Mouse (Mus musculus): Measurements from ENCODE around the gene Rem2. TPM values are rescaled to one million over a fixed set of nuclear protein-coding genes. Genes with fewer than 3 reads are reported as not detected.
A peak's percentile ranks its signal among the peaks of the same experiment; 100 is the strongest.

Rem2 gene
- polyA plus RNA-seq, 1 experiment from 2014 or later, result 6.8 TPM

GRCm38 (mm10) chr14:54503092-54503491 is 27.2 kb downstream of the Rem2 start:
- no peak for ATAC-seq (replicated peaks; ENCODE audit: low FRiP score)
- no peak overlapping the region for H3K4me2 ChIP-seq
- 83% methylated on average over 2 of the region's 2 CpGs for WGBS

DNA sequence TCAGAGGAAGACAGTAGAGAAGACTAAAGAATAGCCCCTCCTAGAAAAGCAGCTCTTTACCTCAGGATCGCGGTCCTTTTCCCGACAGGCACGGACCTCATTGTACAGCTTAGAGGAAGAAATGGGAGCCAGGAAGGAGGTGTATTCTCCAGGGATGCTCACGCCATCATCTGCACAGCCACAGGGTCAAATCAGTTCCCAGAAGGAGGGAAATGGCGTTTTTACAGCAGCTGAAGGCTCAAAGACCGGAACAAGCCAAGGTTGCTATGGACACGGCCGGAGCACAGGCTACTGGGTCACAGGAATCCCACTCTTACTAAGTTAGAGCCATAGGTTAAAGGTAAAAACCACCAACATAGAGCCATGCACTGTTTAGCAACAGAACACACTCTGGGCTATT is 33.9 kb downstream of the Rem2 start:
- Histone ChIP-seq H3K4me2 (no peak overlapping the region), H3K27ac (no peak overlapping the region), H3K4me3 (replicated peaks) (no peak overlapping the region), H3K9ac (no peak overlapping the region), H3K4me1 (no peaks in the 10 kb centered on the region), H3K36me3 (peaks cover 92% of the 10 kb centered on the region), H3K27me3 (no peaks in the 10 kb centered on the region), H3K9me3 (replicated peaks) (no peaks in the 10 kb centered on the region)
- ATAC-seq (replicated peaks; ENCODE audit: low FRiP score), result no peak
- WGBS, result 84% methylated on average over 9 of the region's 9 CpGs

More at GRCm38 (mm10) chr14:54503092-54503491, 27.2 kb downstream of the Rem2 start:
- H3K9ac ChIP-seq, result no peak overlapping the region
- H3K4me3 ChIP-seq (replicated peaks), result no peak overlapping the region
- H3K4me1 ChIP-seq, result no peaks in the 10 kb centered on the region
- peaks cover 25% of the 10 kb centered on the region for H3K36me3 ChIP-seq
- no peaks in the 10 kb centered on the region for H3K9me3 ChIP-seq (replicated peaks)
- no peaks in the 10 kb centered on the region for H3K27me3 ChIP-seq
- H3K27ac ChIP-seq, result no peak overlapping the region

DNA sequence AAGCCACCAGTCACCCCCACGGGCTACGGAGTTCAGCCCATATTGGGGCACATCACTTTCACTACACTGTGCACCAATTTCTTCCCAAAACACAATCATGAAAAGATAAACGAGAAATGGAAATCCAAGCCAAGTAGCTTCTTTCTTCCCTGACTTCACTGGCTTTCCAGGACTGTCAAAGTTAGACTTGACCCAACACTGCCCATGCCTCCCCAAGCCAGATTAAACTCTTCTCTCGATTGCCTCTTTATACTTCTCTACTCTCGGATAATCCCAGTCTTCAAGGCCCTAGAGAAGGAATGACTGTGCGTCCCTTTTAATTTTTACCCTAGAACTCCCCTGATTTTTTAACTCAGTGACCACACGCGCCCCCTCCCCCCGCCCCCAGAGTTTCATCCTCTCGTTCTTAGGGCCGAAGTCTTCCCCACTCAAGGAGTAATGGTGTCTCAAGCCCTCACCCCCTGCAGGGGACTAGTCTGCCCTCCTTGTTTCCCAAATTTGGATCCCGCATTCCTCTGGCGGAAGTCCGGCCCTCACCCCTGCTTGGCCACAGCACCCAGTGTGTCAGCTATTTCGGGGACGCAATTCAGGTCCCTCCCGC is 40.9 kb downstream of the Rem2 start:
- Histone ChIP-seq H3K27ac (peak overlapping the region; percentile 77), H3K9ac (peak overlapping the region; percentile 66), H3K4me2 (peak overlapping the region; percentile 69), H3K4me3 (replicated peaks) (peak overlapping the region; percentile 67), H3K27me3 (no peaks in the 10 kb centered on the region), H3K4me1 (peaks cover 25% of the 10 kb centered on the region), H3K36me3 (peaks cover 40% of the 10 kb centered on the region), H3K9me3 (replicated peaks) (no peaks in the 10 kb centered on the region)
- WGBS, result 3% methylated on average over 17 of the region's 17 CpGs
- peak; percentile 69 for ATAC-seq (replicated peaks; ENCODE audit: low FRiP score)

DNA sequence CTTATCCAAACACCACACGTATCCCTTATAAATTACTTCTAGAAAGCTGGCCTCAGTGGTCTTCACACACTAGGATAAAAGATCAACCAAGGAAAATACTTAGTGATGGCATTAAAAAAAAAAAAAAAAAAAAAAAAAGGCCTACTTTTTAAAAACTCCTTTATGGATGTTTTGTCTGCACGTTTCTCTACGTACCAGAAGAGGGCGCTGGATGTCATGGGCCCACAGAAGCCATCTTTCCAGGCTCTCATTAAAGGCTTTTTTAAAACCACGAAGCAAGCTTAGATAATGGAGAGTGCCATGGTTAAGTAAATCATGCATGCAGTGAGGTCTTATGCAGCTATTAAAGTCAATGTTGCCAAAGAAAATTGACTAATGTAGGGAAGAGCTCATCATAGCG is 47.7 kb downstream of the Rem2 start:
- no peak for ATAC-seq (replicated peaks; ENCODE audit: low FRiP score)
- no peak overlapping the region for H3K9ac ChIP-seq
- no peaks in the 10 kb centered on the region for H3K9me3 ChIP-seq (replicated peaks)
- no peak overlapping the region for H3K4me3 ChIP-seq (replicated peaks)
- peaks cover 19% of the 10 kb centered on the region for H3K4me1 ChIP-seq
- WGBS, result 38% methylated on average over 6 of the region's 6 CpGs
- no peak overlapping the region for H3K27ac ChIP-seq
- no peaks in the 10 kb centered on the region; the same call in 1 of the 2 replicates for H3K27me3 ChIP-seq
- no peaks in the 10 kb centered on the region for H3K36me3 ChIP-seq
- no peak overlapping the region for H3K4me2 ChIP-seq

GRCm38 (mm10) chr14:54527227-54528006 is 51.5 kb downstream of the Rem2 start:
- Histone ChIP-seq H3K36me3 (no peaks in the 10 kb centered on the region), H3K27ac (no peak overlapping the region), H3K4me2 (peak overlapping the region; percentile 68), H3K27me3 (no peaks in the 10 kb centered on the region; the same call in 1 of the 2 replicates), H3K9ac (peak overlapping the region; percentile 48), H3K4me3 (replicated peaks) (peak overlapping the region; percentile 38), H3K4me1 (peaks cover 17% of the 10 kb centered on the region), H3K9me3 (replicated peaks) (no peaks in the 10 kb centered on the region)
- peak; percentile 71 for ATAC-seq (replicated peaks; ENCODE audit: low FRiP score)
- WGBS, result 1% methylated on average over 18 of the region's 18 CpGs

GRCm38 (mm10) chr14:54528007-54528393 is 52.1 kb downstream of the Rem2 start:
- H3K9me3 ChIP-seq (replicated peaks), result no peaks in the 10 kb centered on the region
- no peaks in the 10 kb centered on the region; the same call in 1 of the 2 replicates for H3K27me3 ChIP-seq
- 0 out of 2 replicates have a peak overlapping the region, but pooled peaks have one; percentile 45 for H3K27ac ChIP-seq
- 0 out of 2 replicates have a peak, but pooled peaks have one; percentile 35 for ATAC-seq (replicated peaks; ENCODE audit: low FRiP score)
- no peaks in the 10 kb centered on the region for H3K36me3 ChIP-seq
- WGBS, result 15% methylated on average over 5 of the region's 5 CpGs
- H3K9ac ChIP-seq, result no peak overlapping the region
- H3K4me2 ChIP-seq, result peak overlapping the region; percentile 68
- H3K4me1 ChIP-seq, result peaks cover 17% of the 10 kb centered on the region
- peak overlapping the region; percentile 38; the same call in 1 of the 2 replicates for H3K4me3 ChIP-seq (replicated peaks)

DNA sequence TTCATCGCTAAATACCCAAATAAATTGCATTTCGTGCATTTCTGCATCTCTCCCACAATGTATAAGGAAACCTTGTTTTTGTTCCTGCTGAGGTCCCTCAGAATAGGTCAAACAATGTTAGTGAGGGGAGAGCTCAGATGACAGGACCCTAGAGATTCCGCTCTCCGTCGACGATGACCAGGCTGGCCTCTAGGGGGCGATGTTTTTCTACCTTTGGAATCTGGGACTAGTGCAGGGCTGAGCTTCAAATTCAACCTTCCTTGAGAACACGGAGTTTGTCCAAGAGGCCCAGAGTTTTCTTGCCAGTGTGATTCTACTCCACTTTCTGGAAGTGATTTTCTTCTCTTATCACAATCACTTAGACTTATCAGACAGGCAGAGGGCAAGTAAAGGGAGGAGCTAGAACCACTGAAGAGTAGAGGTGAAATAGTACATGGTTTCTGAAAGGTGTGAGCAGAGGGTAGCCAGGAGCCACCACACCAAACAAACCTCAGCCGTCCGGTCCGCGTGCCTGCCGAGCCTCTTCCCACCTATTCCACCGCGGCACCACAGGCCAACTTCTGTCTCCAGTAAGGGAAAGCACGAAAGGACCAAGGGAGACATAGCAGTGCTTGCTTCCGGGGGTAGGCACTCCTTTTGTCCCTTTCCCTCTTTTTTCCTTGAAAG is 52.7 kb downstream of the Rem2 start:
- WGBS, result 9% methylated on average over 17 of the region's 17 CpGs
- H3K27ac ChIP-seq, result 0 out of 2 replicates have a peak overlapping the region, but pooled peaks have one; percentile 45
- peak; percentile 84 for ATAC-seq (replicated peaks; ENCODE audit: low FRiP score)

More for the DNA sequence above, 52.7 kb downstream of the Rem2 start:
- H3K9me3 ChIP-seq (replicated peaks), result no peaks in the 10 kb centered on the region
- peak overlapping the region; percentile 68 for H3K4me2 ChIP-seq
- H3K27me3 ChIP-seq, result no peaks in the 10 kb centered on the region; the same call in 1 of the 2 replicates
- H3K9ac ChIP-seq, result no peak overlapping the region
- H3K36me3 ChIP-seq, result no peaks in the 10 kb centered on the region
- peaks cover 17% of the 10 kb centered on the region for H3K4me1 ChIP-seq
- H3K4me3 ChIP-seq (replicated peaks), result no peak overlapping the region; the same call in 1 of the 2 replicates

Other genes starting within 250 kb of the Rem2 start
- gene Dad1, start 222.0 kb upstream of the Rem2 start, polyA plus RNA-seq (2015; fragmentation: Nextera tagmentation; extraction: Ambion mirVana), result 427 and 441 TPM in 2 replicates
- gene Abhd4, start 221.9 kb upstream of the Rem2 start, polyA plus RNA-seq (2015; fragmentation: Nextera tagmentation; extraction: Ambion mirVana), result 61.3 and 67.6 TPM in 2 replicates
- 0.14 TPM in 1 of 2 replicates, not detected in the other for gene Olfr49, start 191.2 kb upstream of the Rem2 start, polyA plus RNA-seq (2015; fragmentation: Nextera tagmentation; extraction: Ambion mirVana)
- 50.9 and 61.0 TPM in 2 replicates for gene Oxa1l, start 115.3 kb upstream of the Rem2 start, polyA plus RNA-seq (2015; fragmentation: Nextera tagmentation; extraction: Ambion mirVana)
- gene Slc7a7, start 58.3 kb upstream of the Rem2 start, polyA plus RNA-seq (2015; fragmentation: Nextera tagmentation; extraction: Ambion mirVana), result 11.0 and 11.4 TPM in 2 replicates
- gene Mrpl52, start 49.2 kb upstream of the Rem2 start, polyA plus RNA-seq (2015; fragmentation: Nextera tagmentation; extraction: Ambion mirVana), result 265 and 305 TPM in 2 replicates
- 155 and 168 TPM in 2 replicates for gene Mmp14, start 44.5 kb upstream of the Rem2 start, polyA plus RNA-seq (2015; fragmentation: Nextera tagmentation; extraction: Ambion mirVana)
- 46.8 and 54.6 TPM in 2 replicates for gene Lrp10, start 12.0 kb upstream of the Rem2 start, polyA plus RNA-seq (2015; fragmentation: Nextera tagmentation; extraction: Ambion mirVana)
- gene Prmt5, start 41.4 kb downstream of the Rem2 start, polyA plus RNA-seq (2015; fragmentation: Nextera tagmentation; extraction: Ambion mirVana), result 101 and 104 TPM in 2 replicates
- gene Haus4, start 78.5 kb downstream of the Rem2 start, polyA plus RNA-seq (2015; fragmentation: Nextera tagmentation; extraction: Ambion mirVana), result 50.7 and 53.2 TPM in 2 replicates
- gene Ajuba, start 101.5 kb downstream of the Rem2 start, polyA plus RNA-seq (2015; fragmentation: Nextera tagmentation; extraction: Ambion mirVana), result 45.9 and 50.4 TPM in 2 replicates
- gene 4931414P19Rik, start 129.9 kb downstream of the Rem2 start, polyA plus RNA-seq (2015; fragmentation: Nextera tagmentation; extraction: Ambion mirVana), result 10.2 and 11.3 TPM in 2 replicates
- gene Psmb5, start 141.9 kb downstream of the Rem2 start, polyA plus RNA-seq (2015; fragmentation: Nextera tagmentation; extraction: Ambion mirVana), result 422 and 424 TPM in 2 replicates
- not detected in 2 replicates for gene Psmb11, start 145.3 kb downstream of the Rem2 start, polyA plus RNA-seq (2015; fragmentation: Nextera tagmentation; extraction: Ambion mirVana)
- gene Gm17606, start 164.9 kb downstream of the Rem2 start, polyA plus RNA-seq (2015; fragmentation: Nextera tagmentation; extraction: Ambion mirVana), result not detected in 2 replicates
- 3.1 and 4.5 TPM in 2 replicates for gene Cdh24, start 165.3 kb downstream of the Rem2 start, polyA plus RNA-seq (2015; fragmentation: Nextera tagmentation; extraction: Ambion mirVana)
- gene 1700123O20Rik, start 210.1 kb downstream of the Rem2 start, polyA plus RNA-seq (2015; fragmentation: Nextera tagmentation; extraction: Ambion mirVana), result 85.9 and 88.7 TPM in 2 replicates
- gene Acin1, start 210.8 kb downstream of the Rem2 start, polyA plus RNA-seq (2015; fragmentation: Nextera tagmentation; extraction: Ambion mirVana), result 142 and 145 TPM in 2 replicates
- 0.09 and 0.21 TPM in 2 replicates for gene Gm29776, start 222.7 kb downstream of the Rem2 start, polyA plus RNA-seq (2015; fragmentation: Nextera tagmentation; extraction: Ambion mirVana)
- gene Cebpe, start 236.1 kb downstream of the Rem2 start, polyA plus RNA-seq (2015; fragmentation: Nextera tagmentation; extraction: Ambion mirVana), result 0.21 TPM in 1 of 2 replicates, not detected in the other

Data from kidney, embryonic 15.5 days (tissue).